Mouse (Mus musculus): ENCODE results near the gene Kat6b. TPM values are rescaled to one million over a fixed set of nuclear protein-coding genes. Genes with fewer than 3 reads are reported as not detected.
"Not testable (repeated sequence)": the region's sequence is repeated elsewhere in the genome, so short reads cannot be mapped to it uniquely, and the experiment has no call there.

Gene Kat6b
- total RNA-seq, 2 experiments from 2014 or later: 8.0 to 9.4 TPM

GRCm38 (mm10) chr14:21520496-21520895 lies 39.3 kb downstream of the Kat6b start:
- no peak for ATAC-seq (replicated peaks; ENCODE audit: low FRiP score, poor library complexity, severe bottlenecking)

GRCm38 (mm10) chr14:21521496-21521895 lies 40.3 kb downstream of the Kat6b start:
- ATAC-seq (replicated peaks; ENCODE audit: low FRiP score, poor library complexity, severe bottlenecking): not testable (repeated sequence)

- no peak for ATAC-seq (replicated peaks; ENCODE audit: low FRiP score, poor library complexity, severe bottlenecking)
Measured at GRCm38 (mm10) chr14:21522312-21522978, 41.2 kb downstream of the Kat6b start.

GRCm38 (mm10) chr14:21523234-21523633 lies 42.0 kb downstream of the Kat6b start:
- no peak for ATAC-seq (replicated peaks; ENCODE audit: low FRiP score, poor library complexity, severe bottlenecking)

- no peak for ATAC-seq (replicated peaks; ENCODE audit: low FRiP score, poor library complexity, severe bottlenecking)
Measured at GRCm38 (mm10) chr14:21523851-21524441, 42.7 kb downstream of the Kat6b start.

- ATAC-seq (replicated peaks; ENCODE audit: low FRiP score, poor library complexity, severe bottlenecking): no peak
Measured at GRCm38 (mm10) chr14:21525674-21526073, 44.4 kb downstream of the Kat6b start.

DNA sequence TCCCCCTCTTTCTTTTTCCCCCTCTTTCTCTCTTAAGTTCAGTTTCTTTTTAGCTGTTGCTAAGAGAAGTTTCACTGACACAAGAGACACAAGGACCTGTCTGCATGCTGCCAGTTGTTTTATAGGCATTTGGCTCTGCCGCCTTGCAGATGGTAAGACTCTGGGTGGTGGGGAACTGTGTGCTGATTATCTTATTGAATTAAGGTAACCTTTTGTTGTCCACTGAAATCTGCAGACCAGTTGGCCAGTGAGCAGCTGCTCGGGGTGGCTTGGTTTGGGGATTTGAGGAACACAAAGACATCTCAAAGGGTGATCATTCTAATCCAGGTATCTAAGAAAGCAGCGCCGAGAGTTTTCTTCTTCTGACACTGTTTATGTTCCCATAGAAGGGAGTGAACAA lies 52.3 kb downstream of the Kat6b start:
- ATAC-seq (replicated peaks; ENCODE audit: low FRiP score, poor library complexity, severe bottlenecking): no peak

DNA sequence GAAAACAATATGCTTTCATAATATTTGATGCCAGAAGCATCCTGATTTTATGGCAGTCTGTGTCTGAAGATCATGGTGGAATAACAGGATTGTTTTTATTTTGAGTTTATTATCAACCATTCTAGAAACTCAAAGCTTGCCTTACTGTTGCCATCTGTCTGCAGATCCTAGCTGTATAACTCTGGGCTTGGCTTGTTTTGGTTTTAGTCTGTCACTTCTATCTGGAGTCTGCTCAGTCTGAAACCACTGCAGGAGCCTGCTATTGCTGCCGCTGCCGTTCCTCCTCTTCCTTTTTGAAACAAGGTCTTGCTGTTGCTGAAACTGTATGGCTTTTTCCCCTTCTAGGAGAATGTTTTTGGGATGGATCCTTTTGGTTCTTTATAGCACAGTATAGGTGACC lies 52.8 kb downstream of the Kat6b start:
- no peak for ATAC-seq (replicated peaks; ENCODE audit: low FRiP score, poor library complexity, severe bottlenecking)

DNA sequence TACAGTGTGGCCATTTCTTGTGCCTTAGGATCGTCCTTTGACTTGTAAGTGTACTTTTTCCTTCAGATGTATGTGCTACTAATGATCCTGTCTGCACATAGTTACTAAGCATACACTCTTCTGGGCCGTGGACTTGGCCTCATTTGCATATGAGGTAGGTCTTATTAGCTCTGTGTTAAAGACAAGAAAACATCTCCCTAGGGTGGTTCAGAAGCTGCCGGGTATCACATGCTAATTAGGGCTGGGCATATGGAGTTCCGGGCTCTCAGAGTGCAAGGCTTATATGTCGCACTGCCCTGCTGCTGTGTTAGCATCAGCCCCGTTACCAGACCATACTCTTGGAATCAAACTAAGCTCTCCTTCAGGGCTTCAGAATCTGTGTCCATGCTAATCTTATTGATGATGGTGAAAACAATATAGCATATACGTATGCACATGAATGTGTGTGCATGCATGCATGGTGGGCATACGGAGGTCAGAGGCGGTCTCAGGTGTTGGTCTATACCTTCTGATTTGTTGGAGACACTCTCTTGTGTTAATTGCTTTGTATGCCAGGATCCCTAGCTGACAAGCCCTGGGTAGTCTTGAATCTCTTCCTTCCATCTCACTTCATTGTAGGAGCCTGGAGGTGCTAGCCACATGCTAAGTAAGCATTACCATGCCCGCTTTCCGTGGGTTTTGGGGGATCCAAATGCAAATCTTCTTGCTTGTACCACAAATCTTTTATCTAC lies 53.5 kb downstream of the Kat6b start:
- ATAC-seq (replicated peaks; ENCODE audit: low FRiP score, poor library complexity, severe bottlenecking): no peak

DNA sequence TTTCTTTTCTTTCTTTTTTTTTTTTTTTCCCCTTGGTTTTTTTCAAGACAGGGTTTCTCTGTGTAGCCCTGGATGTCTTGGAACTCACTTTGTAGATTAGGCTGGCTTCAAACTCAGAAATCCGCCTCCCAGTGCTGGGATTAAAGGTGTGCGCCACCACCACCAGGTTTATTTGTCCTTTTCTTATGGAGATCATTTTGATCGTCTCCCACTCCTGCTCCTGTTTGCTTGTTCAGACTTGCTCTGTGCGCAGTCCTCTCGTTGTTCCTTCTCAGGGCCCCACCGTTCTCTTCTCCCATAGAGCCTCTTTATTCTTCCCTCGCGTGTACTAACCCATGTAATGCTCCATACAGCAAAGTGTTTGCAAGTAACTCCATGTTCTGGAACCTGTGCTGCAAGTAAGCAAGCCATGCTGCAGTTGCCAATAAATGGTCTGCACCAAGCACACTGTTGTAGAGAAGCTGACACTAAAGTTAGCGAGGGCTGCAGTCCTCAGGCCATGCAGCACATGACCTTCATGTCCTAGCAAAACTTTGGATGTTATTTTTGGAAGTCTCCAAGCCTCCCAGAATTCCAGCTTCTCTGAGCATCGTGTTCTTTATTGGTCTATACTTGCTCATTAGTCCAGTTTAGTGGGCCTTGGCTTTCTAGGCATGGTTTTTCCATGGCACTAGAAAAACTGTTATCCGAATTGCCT lies 55.4 kb downstream of the Kat6b start:
- no peak for ATAC-seq (replicated peaks; ENCODE audit: low FRiP score, poor library complexity, severe bottlenecking)

DNA sequence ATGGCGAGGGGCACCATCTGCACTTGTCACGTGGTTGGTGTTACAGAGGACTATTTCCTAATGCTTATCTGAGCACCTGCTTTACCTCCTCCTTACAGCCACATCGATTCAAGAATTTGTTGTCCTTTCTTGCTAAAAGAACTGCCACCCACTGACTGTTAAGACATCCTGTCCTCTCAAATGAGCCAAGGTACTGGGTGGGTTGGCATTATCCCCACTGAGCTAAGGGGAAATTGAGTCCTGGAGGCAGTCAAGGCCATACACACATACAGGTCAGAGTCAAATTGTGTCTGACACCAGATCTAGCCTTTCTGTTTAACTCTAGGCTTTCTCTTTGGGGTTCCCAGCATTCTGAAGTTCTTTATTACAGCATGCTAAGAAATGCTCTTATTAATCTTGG lies 56.6 kb downstream of the Kat6b start:
- ATAC-seq (replicated peaks; ENCODE audit: low FRiP score, poor library complexity, severe bottlenecking): no peak

DNA sequence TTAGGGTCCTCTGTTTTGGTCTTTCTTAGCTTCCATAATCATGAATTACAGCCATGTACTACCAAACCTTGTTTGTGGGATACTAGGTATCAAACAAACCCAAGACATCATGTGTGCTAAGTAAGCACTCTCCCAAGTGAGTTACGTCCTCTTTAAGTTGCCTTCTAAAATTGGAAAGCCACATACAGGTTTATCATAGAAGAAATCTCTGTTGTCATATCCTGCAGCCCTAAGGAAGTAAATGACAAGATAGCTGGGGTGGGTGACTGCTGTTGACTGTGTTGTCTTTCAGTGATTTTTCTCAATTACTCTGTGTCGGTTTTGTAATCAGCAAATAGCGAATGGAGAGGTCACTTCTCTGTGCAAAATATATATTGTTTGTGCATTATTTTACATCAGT lies 58.5 kb downstream of the Kat6b start:
- no peak for ATAC-seq (replicated peaks; ENCODE audit: low FRiP score, poor library complexity, severe bottlenecking)

- no peak for ATAC-seq (replicated peaks; ENCODE audit: low FRiP score, poor library complexity, severe bottlenecking)
Measured at GRCm38 (mm10) chr14:21540361-21540760, 59.1 kb downstream of the Kat6b start.

DNA sequence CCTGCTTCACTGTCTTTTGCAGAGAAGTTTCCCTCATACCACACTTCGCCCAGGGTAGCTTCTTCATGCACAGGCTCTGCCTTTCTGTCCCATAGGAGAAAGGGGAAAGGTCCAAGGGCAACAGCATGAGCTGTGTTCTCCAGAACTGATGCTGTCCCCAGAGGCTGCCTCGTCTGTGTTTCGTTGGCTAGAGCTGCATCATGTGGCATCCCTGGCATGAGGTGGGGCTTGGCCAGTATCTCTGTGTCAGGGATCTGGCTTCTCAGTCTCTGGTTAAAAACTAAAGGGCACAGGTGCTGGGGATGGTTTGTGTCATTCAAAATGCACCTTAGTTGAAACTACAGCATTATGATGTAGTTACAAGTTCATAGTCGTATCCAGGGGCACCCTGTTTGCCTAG lies 64.3 kb downstream of the Kat6b start:
- ATAC-seq (replicated peaks; ENCODE audit: low FRiP score, poor library complexity, severe bottlenecking): no peak

GRCm38 (mm10) chr14:21546351-21546750 lies 65.1 kb downstream of the Kat6b start:
- no peak for ATAC-seq (replicated peaks; ENCODE audit: low FRiP score, poor library complexity, severe bottlenecking)

DNA sequence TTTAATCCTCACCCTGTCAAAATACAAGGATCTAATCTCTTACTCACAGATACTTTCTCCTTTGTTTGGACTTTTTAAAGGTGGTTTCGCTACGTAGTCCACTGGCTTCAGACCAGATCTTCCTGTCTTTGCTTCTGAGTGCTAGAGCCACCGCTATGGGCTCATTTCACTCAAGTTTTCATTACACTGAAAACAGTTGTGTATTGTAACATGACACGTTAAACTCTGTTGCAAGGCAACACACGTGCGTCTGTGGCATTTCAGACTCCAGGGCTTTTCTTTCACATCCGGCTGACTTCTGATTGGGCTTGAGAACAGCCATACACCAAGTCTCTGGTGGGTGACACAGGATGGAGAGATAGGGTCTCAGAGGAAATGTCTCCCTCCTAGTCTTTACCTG lies 66.1 kb downstream of the Kat6b start:
- ATAC-seq (replicated peaks; ENCODE audit: low FRiP score, poor library complexity, severe bottlenecking): no peak

DNA sequence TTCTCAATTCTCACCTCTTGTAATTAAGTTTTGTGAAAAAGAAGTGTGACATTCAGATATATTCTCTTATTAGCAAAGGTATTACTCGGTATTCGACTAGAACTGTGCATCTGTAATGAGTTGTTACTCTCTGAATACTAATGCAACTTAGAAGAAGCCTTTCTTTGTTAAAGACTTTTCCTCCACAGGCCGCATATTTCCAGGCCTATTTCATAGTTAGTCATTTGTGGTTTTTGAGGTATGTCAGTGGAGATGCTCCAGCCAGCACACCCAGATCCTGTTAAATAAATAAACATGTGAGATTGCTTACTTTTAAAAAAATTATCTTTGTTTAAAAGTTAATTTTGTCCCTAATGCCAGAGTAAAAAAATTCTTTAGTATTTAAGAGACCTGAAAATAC lies 66.7 kb downstream of the Kat6b start:
- ATAC-seq (replicated peaks; ENCODE audit: low FRiP score, poor library complexity, severe bottlenecking): no peak

- ATAC-seq (replicated peaks; ENCODE audit: low FRiP score, poor library complexity, severe bottlenecking): no peak
Measured at GRCm38 (mm10) chr14:21548952-21549607, 67.8 kb downstream of the Kat6b start.

DNA sequence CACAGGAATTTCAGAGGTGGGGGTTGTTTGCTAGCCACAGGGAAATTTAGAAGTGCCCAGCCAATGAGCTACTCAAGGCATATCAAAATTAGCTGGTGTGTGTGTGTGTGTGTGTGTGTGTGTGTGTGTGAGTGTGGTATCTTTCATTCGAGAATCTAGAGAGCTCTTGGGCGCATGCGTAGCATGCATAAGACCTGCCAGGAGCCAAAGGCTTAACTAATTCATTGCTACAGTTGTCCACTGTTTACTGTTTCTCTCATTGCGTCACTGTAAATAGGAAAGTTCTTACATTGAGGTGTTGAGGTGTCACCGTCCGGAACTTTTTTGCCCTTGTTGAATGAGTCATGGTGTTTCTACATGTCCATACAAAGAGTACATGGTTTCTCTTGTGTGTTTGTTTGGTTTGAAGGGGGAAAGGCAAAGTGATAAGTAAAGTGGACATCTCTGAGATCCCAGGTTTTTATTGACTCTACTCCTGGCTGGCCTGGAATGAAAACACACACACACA lies 68.4 kb downstream of the Kat6b start:
- ATAC-seq (replicated peaks; ENCODE audit: low FRiP score, poor library complexity, severe bottlenecking): no peak

- ATAC-seq (replicated peaks; ENCODE audit: low FRiP score, poor library complexity, severe bottlenecking): no peak
Measured at GRCm38 (mm10) chr14:21550576-21550975, 69.3 kb downstream of the Kat6b start.
